In the genomic region with DNA sequence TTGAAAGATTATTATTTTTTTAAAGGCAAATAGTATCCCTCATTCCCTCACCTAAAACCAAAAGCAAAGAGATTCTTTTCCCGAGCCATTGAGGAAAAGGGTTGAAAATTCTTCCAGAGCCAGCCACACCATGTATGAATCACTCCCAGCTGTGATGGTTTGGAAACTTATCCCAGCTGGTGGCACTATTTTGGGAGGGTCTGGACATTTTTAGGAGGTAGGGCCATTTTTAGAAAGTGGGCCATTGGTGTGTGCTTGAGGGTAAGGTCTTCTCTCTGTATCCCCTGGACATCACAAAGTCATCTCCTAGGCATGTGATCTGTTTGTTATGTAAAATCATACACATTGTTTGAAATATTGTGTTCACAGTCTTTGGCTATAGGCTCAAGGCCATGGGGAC, we compare ENCODE assay signal across 25 mouse cellular contexts.
"Had no signal": no experiment of that assay in that cellular context is flagged by ENCODE, and none has a peak within 500 bp of the region (broad histone marks: within the 10 kb centered on the region; RNA-seq: fewer than 3 reads in every experiment).

No protein-coding gene starts in this region.

- H3K9ac ChIP-seq: heart, embryonic 13.5 days; heart, embryonic 15.5 days; hindbrain, embryonic 13.5 days; hindbrain, embryonic 15.5 days; kidney, embryonic 15.5 days; limb, embryonic 12.5 days had no signal

- H3K27me3 ChIP-seq: kidney, embryonic 15.5 days had no signal

- H3K9me3 ChIP-seq: hindbrain, embryonic 13.5 days; hindbrain, embryonic 15.5 days; kidney, embryonic 15.5 days; limb, embryonic 10.5 days; limb, embryonic 12.5 days had no signal

- H3K4me3 ChIP-seq: heart, adult 2 months; heart, embryonic 13.5 days; heart, embryonic 15.5 days; hindbrain, embryonic 13.5 days; hindbrain, embryonic 15.5 days; kidney, embryonic 15.5 days; layer of hippocampus, adult 2 months; left cerebral cortex, adult 2 months; limb, embryonic 10.5 days; limb, embryonic 12.5 days had no signal

- H3K27ac ChIP-seq: heart, adult 2 months; heart, embryonic 13.5 days; heart, embryonic 15.5 days; hindbrain, embryonic 13.5 days; hindbrain, embryonic 15.5 days; hindbrain, postnatal 0 days; kidney, embryonic 15.5 days; kidney, postnatal 0 days; layer of hippocampus, adult 2 months; left cerebral cortex, adult 2 months; limb, embryonic 10.5 days; limb, embryonic 12.5 days had no signal

- H3K4me1 ChIP-seq: hindbrain, embryonic 15.5 days; limb, embryonic 12.5 days had no signal

- ATAC-seq: hindbrain, postnatal 0 days; intestine, embryonic 16.5 days had no signal

- H3K4me2 ChIP-seq: heart, embryonic 11.5 days; heart, embryonic 13.5 days; heart, embryonic 15.5 days; hindbrain, embryonic 13.5 days; hindbrain, embryonic 15.5 days; kidney, embryonic 15.5 days; limb, embryonic 12.5 days; liver, embryonic 11.5 days had no signal

- DNase-seq: gastrocnemius, postnatal 14 days; gastrocnemius, postnatal 36 days; heart, adult 2 months; heart, postnatal 14 days; heart, postnatal 36 days; kidney, adult 11 months; kidney, adult 2 months; kidney, adult 9 months; kidney, postnatal 14 days; kidney, postnatal 36 days; liver had no signal

- H3K36me3 ChIP-seq: heart, embryonic 13.5 days; heart, embryonic 15.5 days; hindbrain, embryonic 13.5 days; hindbrain, embryonic 15.5 days; kidney, embryonic 15.5 days; limb, embryonic 10.5 days; limb, embryonic 12.5 days had no signal
